Mouse (Mus musculus) CH12.LX (cell line): ENCODE results near the gene 5031439G07Rik. TPM values are rescaled to one million over a fixed set of nuclear protein-coding genes. Genes with fewer than 3 reads are reported as not detected.

Experiments used
- DNase-seq: peaks from one replicate; pipeline ENCODE4 v3.0.0-alpha.2; 2013; ENCODE audit errors: extremely low read depth
- H3K27ac ChIP-seq: 2 replicates; pipeline ENCODE4 v1.5.1; 2012; ENCODE audit warnings: low read depth, mild to moderate bottlenecking, control low read depth, moderate library complexity; ENCODE audit not compliant: insufficient read depth
- H3K27me3 ChIP-seq: replicated peaks from 2 replicates; pipeline ENCODE3; 2012; ENCODE audit warnings: inconsistent platforms
- H3K36me3 ChIP-seq, 2 experiments: replicated peaks in 1 of 2; 2 replicates each; pipeline versions ENCODE3 to v1.6.1; 2012; ENCODE audit warnings: inconsistent platforms in 1 of 2, low read length in 1 of 2, mild to moderate bottlenecking in 1 of 2, mixed read lengths in 1 of 2, moderate library complexity in 1 of 2; ENCODE audit not compliant: control insufficient read depth in 1 of 2, insufficient read depth in 1 of 2
- H3K4me1 ChIP-seq, 2 experiments: 2 replicates each; pipeline ENCODE4 v1.6.1; 2012; ENCODE audit warnings: inconsistent platforms in 1 of 2, moderate library complexity in 1 of 2; ENCODE audit not compliant: insufficient read depth in 2 of 2, control insufficient read depth in 1 of 2
- H3K4me2 ChIP-seq: 2 replicates; pipeline ENCODE4 v1.6.1; 2012; ENCODE audit warnings: low read depth, mild to moderate bottlenecking, control low read depth; ENCODE audit not compliant: poor library complexity, insufficient read depth, severe bottlenecking
- H3K4me3 ChIP-seq, 3 experiments: fragments of 150-350 bp in 1 of 3; sonication (generic) in 1 of 3; replicated peaks in 1 of 3; 2 replicates each; pipeline versions ENCODE3 to v1.5.1; 2011 to 2012; ENCODE audit warnings: low read depth in 2 of 3, low read length in 2 of 3, mild to moderate bottlenecking in 2 of 3, moderate library complexity in 2 of 3, control low read depth in 1 of 3, improper control_type of control experiment in 1 of 3, inconsistent platforms in 1 of 3, mixed read lengths in 1 of 3; ENCODE audit not compliant: poor library complexity in 1 of 3
- H3K79me2 ChIP-seq: replicated peaks from 2 replicates; pipeline ENCODE4 v1.6.1; 2012; ENCODE audit warnings: mild to moderate bottlenecking, moderate library complexity; ENCODE audit not compliant: control insufficient read depth, poor library complexity, insufficient read depth, severe bottlenecking; ENCODE audit errors: extremely low read depth
- H3K9ac ChIP-seq: 2 replicates; pipeline ENCODE4 v1.6.1; 2012; ENCODE audit warnings: low read depth, mild to moderate bottlenecking, control low read depth, moderate library complexity; ENCODE audit not compliant: insufficient read depth
- H3K9me3 ChIP-seq: replicated peaks from 2 replicates; pipeline ENCODE3; 2012; ENCODE audit warnings: low read length, inconsistent platforms, mixed read lengths
- CHD2 ChIP-seq: IDR thresholded peaks from 2 replicates; pipeline ENCODE4 v1.6.1; 2011; ENCODE audit warnings: low read length, improper control_type of control experiment
- HCFC1 ChIP-seq: IDR thresholded peaks from 2 replicates; pipeline ENCODE4 v1.6.1; 2012; ENCODE audit warnings: low read depth, mild to moderate bottlenecking, inconsistent platforms, low read length, improper control_type of control experiment
- IRF4 ChIP-seq: IDR thresholded peaks from 2 replicates; pipeline ENCODE4 v1.6.1; 2014; ENCODE audit warnings: low read depth, mild to moderate bottlenecking, inconsistent platforms, low read length, improper control_type of control experiment
- JUND ChIP-seq: conservative IDR thresholded peaks from 2 replicates; pipeline ENCODE4 v1.6.1; 2011; ENCODE audit warnings: low read depth, low read length, improper control_type of control experiment
- MAFK ChIP-seq: IDR thresholded peaks from 2 replicates; pipeline ENCODE4 v1.6.1; 2011; ENCODE audit warnings: low read length, improper control_type of control experiment; ENCODE audit not compliant: insufficient replicate concordance
- MAX ChIP-seq: IDR thresholded peaks from 2 replicates; pipeline ENCODE4 v1.6.1; 2011; ENCODE audit warnings: low read length, improper control_type of control experiment
- MXI1 ChIP-seq: IDR thresholded peaks from 2 replicates; pipeline ENCODE4 v1.6.1; 2011; ENCODE audit warnings: mild to moderate bottlenecking, low read depth, low read length, improper control_type of control experiment
- MYC ChIP-seq: IDR thresholded peaks from 2 replicates; pipeline ENCODE4 v1.6.1; 2011; ENCODE audit warnings: low read depth, mild to moderate bottlenecking, improper control_type of control experiment, low read length
- NRF1 ChIP-seq: IDR thresholded peaks from 2 replicates; pipeline ENCODE4 v1.6.1; 2014; ENCODE audit warnings: low read depth, mild to moderate bottlenecking, inconsistent platforms, low read length, improper control_type of control experiment, moderate library complexity
- PAX5 ChIP-seq: IDR thresholded peaks from 2 replicates; pipeline ENCODE4 v1.6.1; 2012; ENCODE audit warnings: low read length, inconsistent platforms, mixed read lengths
- POLR2A ChIP-seq: IDR thresholded peaks from 2 replicates; pipeline ENCODE4 v1.6.1; 2011; ENCODE audit warnings: low read depth, mild to moderate bottlenecking, improper control_type of control experiment, low read length
- POLR2AphosphoS2 ChIP-seq: IDR thresholded peaks from 2 replicates; pipeline ENCODE4 v1.6.1; 2011; ENCODE audit warnings: low read depth, low read length, improper control_type of control experiment
- TBP ChIP-seq: conservative IDR thresholded peaks from 2 replicates; pipeline ENCODE4 v1.6.1; 2011; ENCODE audit warnings: low read depth, low read length, improper control_type of control experiment
- TCF12 ChIP-seq: IDR thresholded peaks from 2 replicates; pipeline ENCODE4 v1.6.1; 2014; ENCODE audit warnings: low read depth, mild to moderate bottlenecking, inconsistent platforms, low read length, improper control_type of control experiment
- ZC3H11A ChIP-seq: IDR thresholded peaks from 2 replicates; pipeline ENCODE4 v1.6.1; 2012; ENCODE audit warnings: low read depth, mild to moderate bottlenecking, inconsistent platforms, low read length, improper control_type of control experiment
- ZKSCAN1 ChIP-seq: IDR thresholded peaks from 2 replicates; pipeline ENCODE4 v1.6.1; 2012; ENCODE audit warnings: low read depth, inconsistent platforms, low read length, improper control_type of control experiment, borderline replicate concordance
- dilution Hi-C: fragments of 300-500 bp; cut with MboI; formaldehyde crosslinking; loops from 2 replicates; pipeline ENCODE4 v1.14.3; 2020; ENCODE audit warnings: low sequenced_read_pairs; ENCODE audit not compliant: extremely low pct_unique_long_range_greater_than_20kb, extremely low pct_ligation_motif_present
- in situ Hi-C: fragments of 300-500 bp; cut with MboI; formaldehyde crosslinking; loops from 3 replicates; pipeline ENCODE4 v1.14.3; 2019; ENCODE audit warnings: low sequenced_read_pairs, low pct_ligation_motif_present, low pct_unique_long_range_greater_than_20kb, mixed read lengths
- polyA plus RNA-seq: library from polyadenylated mRNA; unstranded; fragments of >175 nt; gene quantifications from 2 replicates; pipeline ENCODE4 v1.2.1, GENCODE M21; 2012; ENCODE audit warnings: low read depth; ENCODE audit not compliant: insufficient read length
- total RNA-seq, 2 experiments: library from RNA; depleted of rRNA; stranded (reverse); fragments of 300-350 nt in 1 of 2; fragments of >200 nt in 1 of 2; gene quantifications; 2 replicates each; pipeline ENCODE4 v1.2.3; 2012 to 2014

5031439G07Rik gene
- total and polyA plus RNA-seq, 3 experiments: 8.6 to 26.0 (median 10.9) TPM

DNA sequence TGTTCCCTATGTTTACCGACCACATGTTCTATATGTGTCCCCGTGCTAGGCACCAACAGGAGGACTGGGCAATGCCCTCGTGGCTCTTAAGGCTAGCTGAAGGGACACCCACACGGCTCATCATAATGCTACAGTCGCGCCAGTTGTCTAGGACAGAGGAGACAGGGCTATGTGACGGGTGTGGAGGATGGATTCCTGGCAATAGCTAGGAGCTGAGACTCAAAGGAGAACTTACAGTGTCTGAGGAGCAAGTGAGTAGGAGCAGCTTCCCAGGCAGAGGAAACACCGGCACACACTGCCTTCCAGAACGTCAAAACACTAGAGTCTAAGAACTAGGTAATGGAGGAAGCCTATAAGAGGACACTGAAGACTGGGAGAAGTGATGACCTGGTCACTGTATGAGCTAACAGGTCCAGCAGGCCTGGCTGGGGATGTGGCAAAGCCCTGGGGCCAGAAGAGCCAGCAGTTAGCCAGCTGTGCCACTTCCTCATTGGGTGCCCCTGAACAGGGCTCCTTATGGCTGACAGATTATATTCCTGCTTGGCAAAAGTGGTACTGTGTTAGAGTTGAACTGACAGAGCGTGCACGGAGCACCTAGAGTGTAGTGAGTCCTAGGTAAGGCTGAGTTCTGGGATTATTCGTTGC, 2.7 kb downstream of the 5031439G07Rik start:
- Histone ChIP-seq H3K4me2 (no peak overlapping the region), H3K27ac (no peak overlapping the region), H3K4me1 (peaks cover 26 to 55% of the 10 kb centered on the region in 2 experiments), H3K9me3 (no peaks in the 10 kb centered on the region), H3K79me2 (no peaks in the 10 kb centered on the region), H3K4me3 (no peak overlapping the region), H3K36me3 (peaks cover 0 to 7% of the 10 kb centered on the region in 2 experiments), H3K9ac (no peak overlapping the region), H3K27me3 (peaks cover 2% of the 10 kb centered on the region)
- no peak for DNase-seq
- no peak for TF ChIP-seq NRF1
- dilution Hi-C loops: no loop called here
- in situ Hi-C loops: loop anchor here (5.0 kb wide), 1 partner anchor 38 kb away; no protein-coding TSS in a partner anchor

DNA sequence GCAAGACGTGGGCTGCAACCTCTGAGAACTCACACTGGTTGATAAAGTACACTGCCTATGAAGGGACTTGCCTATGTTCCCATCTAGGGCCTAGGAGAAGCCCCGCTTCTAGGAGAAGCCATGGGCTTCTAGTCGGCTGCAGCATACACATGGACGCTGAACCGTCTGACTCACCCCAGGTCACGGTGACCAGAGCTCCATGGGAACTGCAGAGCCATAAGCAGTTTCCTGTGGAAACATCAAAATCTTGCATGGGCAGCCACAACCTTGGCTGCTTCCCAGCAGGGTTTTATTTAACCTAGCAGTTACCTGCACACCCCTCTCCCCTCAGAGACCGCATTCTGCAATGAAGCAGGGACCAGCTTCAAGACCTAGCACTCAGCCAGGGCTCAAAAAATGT, 4.6 kb downstream of the 5031439G07Rik start:
- no peak for DNase-seq
- Histone ChIP-seq H3K27me3 (no peaks in the 10 kb centered on the region), H3K9me3 (no peaks in the 10 kb centered on the region), H3K9ac (no peak overlapping the region), H3K4me2 (no peak overlapping the region), H3K4me3 (no peak overlapping the region), H3K36me3 (peaks cover 0 to 9% of the 10 kb centered on the region in 2 experiments), H3K79me2 (no peaks in the 10 kb centered on the region), H3K27ac (no peak overlapping the region), H3K4me1 (peaks cover 24 to 52% of the 10 kb centered on the region in 2 experiments)
- no peak for TF ChIP-seq POLR2A
- no peak for TF ChIP-seq PAX5
- TF ChIP-seq CHD2: no peak
- TF ChIP-seq IRF4: no peak
- TF ChIP-seq MYC: no peak
- TF ChIP-seq HCFC1: no peak
- no peak for TF ChIP-seq ZC3H11A
- no peak for TF ChIP-seq POLR2AphosphoS2
- TF ChIP-seq MXI1: no peak
- no peak for TF ChIP-seq MAX
- TF ChIP-seq MAFK: no peak
- TF ChIP-seq TCF12: no peak
- no peak for TF ChIP-seq ZKSCAN1
- no peak for TF ChIP-seq JUND
- TF ChIP-seq TBP: no peak
- dilution Hi-C loops (no loop called here), in situ Hi-C loops (no loop called here)
